Mouse (Mus musculus): ENCODE results near the gene Dnal4. TPM values are rescaled to one million over a fixed set of nuclear protein-coding genes. Genes with fewer than 3 reads are reported as not detected.

Dnal4 gene
- polyA plus RNA-seq, 1 experiment from 2014 or later, result 37.1 TPM

GRCm38 (mm10) chr15:79731554-79731953, 46.1 kb downstream of the Dnal4 start:
- peaks cover 87% of the 10 kb centered on the region for H3K36me3 ChIP-seq
- H3K4me1 ChIP-seq (replicated peaks), result peaks cover 18% of the 10 kb centered on the region
- no peak overlapping the region for H3K27ac ChIP-seq (ENCODE audit: poor library complexity, severe bottlenecking)
- no peak overlapping the region for H3K4me3 ChIP-seq
- H3K27me3 ChIP-seq (replicated peaks), result no peaks in the 10 kb centered on the region
- no peak overlapping the region for H3K4me2 ChIP-seq
- no peak for ATAC-seq (ENCODE audit: insufficient number of reproducible peaks, low FRiP score)
- H3K9me3 ChIP-seq (replicated peaks), result no peaks in the 10 kb centered on the region
- H3K9ac ChIP-seq, result no peak overlapping the region
- 86% methylated on average over 7 of the region's 7 CpGs for WGBS

DNA sequence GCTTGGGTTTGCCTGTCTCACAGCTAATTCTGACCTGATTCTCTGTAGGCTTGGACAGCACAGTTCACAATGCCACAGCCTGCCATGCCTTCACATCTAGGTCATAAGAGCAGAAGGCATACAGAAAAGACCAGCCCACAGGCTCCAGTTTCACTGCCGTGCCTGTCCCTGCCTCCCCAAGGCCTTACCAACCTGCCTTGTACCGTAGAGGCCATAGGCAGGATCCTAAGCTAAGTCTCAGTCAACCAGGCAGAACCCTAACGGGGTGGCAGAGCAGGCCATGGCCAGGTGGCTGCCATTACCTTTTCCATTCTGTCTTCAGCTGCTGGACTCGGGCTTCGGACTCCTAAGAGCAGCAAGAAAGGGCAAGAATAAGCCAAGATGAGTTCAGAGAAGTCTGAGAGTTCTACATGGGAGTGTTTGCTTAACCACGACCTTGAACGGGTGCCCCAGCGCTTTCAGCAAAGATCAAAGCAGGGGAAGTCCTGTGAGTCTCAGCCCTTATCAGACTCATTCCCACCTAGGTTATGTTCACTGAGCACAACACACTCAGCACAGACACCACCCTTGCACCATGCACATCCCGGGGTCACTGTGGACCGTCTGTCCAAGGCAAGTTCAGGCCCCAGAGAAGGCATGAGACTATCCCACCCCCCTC, 48.8 kb downstream of the Dnal4 start:
- WGBS, result 77% methylated on average over 10 of the region's 10 CpGs
- H3K4me2 ChIP-seq, result no peak overlapping the region
- peaks cover 92% of the 10 kb centered on the region for H3K36me3 ChIP-seq
- H3K27me3 ChIP-seq (replicated peaks), result no peaks in the 10 kb centered on the region
- no peak overlapping the region for H3K27ac ChIP-seq (ENCODE audit: poor library complexity, severe bottlenecking)
- H3K9ac ChIP-seq, result 0 out of 2 replicates have a peak overlapping the region, but pooled peaks have one; percentile 17
- no peaks in the 10 kb centered on the region for H3K4me1 ChIP-seq (replicated peaks)
- H3K4me3 ChIP-seq, result no peak overlapping the region
- no peaks in the 10 kb centered on the region for H3K9me3 ChIP-seq (replicated peaks)
- ATAC-seq (ENCODE audit: insufficient number of reproducible peaks, low FRiP score), result no peak

DNA sequence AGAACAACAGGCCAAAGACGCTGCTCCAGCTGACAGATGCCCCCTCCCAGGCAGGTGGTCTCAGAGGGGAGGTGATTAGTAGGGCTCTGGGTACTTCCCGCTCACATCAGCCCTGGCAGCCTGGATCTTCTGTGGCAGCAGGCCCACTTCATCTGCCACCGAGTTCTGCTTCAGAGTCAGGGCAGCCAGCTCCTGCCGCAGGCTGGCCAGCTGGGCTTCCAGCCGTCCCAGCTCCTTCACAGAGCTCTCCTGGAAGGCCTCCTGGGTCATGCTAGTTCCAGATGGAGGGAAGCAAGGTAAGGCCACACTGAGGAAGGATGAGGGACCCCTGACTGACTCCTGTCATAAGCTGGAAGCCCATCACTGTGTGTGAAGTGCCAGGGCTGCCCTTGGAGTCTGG, 49.3 kb downstream of the Dnal4 start:
- Histone ChIP-seq H3K9me3 (replicated peaks) (no peaks in the 10 kb centered on the region), H3K27ac (ENCODE audit: poor library complexity, severe bottlenecking) (no peak overlapping the region), H3K4me1 (replicated peaks) (no peaks in the 10 kb centered on the region), H3K4me2 (no peak overlapping the region), H3K36me3 (peaks cover 87% of the 10 kb centered on the region), H3K27me3 (replicated peaks) (no peaks in the 10 kb centered on the region), H3K4me3 (no peak overlapping the region), H3K9ac (0 out of 2 replicates have a peak overlapping the region, but pooled peaks have one; percentile 17)
- ATAC-seq (ENCODE audit: insufficient number of reproducible peaks, low FRiP score), result no peak
- 78% methylated on average over 5 of the region's 5 CpGs for WGBS

DNA sequence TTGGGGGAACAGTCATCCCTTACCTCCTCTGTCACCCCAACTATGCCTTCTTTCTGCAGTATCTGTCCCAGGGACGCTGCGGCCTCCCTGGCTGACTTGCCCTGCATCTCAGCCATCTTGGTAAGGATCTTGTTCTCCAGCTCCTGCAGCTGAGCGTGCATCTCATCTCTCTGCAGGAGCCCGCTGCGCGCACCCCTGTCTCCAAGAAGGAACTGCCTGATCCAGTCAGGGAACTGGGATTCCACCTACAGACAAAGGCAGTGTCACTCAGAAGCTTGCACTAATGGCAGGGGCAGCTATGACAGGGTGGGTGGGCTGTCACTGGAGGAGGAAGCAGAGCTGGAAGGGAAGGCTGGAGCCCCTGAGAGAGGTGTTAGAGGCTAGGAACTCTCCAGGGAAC, 49.8 kb downstream of the Dnal4 start:
- H3K4me2 ChIP-seq, result no peak overlapping the region
- WGBS, result 94% methylated on average over 6 of the region's 6 CpGs
- H3K4me1 ChIP-seq (replicated peaks), result no peaks in the 10 kb centered on the region
- H3K9ac ChIP-seq, result 0 out of 2 replicates have a peak overlapping the region, but pooled peaks have one; percentile 17
- peaks cover 82% of the 10 kb centered on the region for H3K36me3 ChIP-seq
- H3K9me3 ChIP-seq (replicated peaks), result no peaks in the 10 kb centered on the region
- ATAC-seq (ENCODE audit: insufficient number of reproducible peaks, low FRiP score), result no peak
- H3K4me3 ChIP-seq, result no peak overlapping the region
- H3K27ac ChIP-seq (ENCODE audit: poor library complexity, severe bottlenecking), result no peak overlapping the region
- no peaks in the 10 kb centered on the region for H3K27me3 ChIP-seq (replicated peaks)

DNA sequence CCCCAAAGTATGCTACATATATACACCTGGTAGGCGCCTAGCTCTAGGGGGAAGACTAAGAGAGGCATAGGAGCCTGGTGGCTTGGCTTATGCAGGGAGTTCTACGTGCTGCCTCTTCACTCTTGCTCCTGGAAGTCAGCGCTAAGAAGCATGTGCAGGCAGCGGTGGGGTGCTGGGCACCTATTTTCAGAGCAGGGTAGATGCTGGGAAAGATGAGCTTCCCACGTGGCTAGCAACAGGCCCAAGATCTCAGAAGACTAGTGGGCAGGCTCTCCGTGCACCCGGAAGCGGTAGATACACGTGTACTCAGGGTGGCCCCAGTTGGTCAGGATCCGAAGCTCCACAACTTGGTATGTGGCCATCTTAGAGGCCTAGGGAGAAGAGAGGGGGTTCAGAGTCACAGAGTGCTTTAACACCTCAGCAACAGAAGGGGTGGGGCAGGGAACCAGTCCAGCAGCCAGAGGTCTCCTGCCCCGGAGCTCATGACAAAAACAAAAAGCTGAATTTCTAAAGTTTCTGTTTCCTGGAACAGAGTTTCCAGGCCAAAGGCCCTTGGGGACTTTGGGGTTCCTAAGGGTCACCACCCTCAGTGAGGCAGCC, 52.4 kb downstream of the Dnal4 start:
- Histone ChIP-seq H3K9me3 (replicated peaks) (no peaks in the 10 kb centered on the region), H3K27me3 (replicated peaks) (no peaks in the 10 kb centered on the region), H3K9ac (no peak overlapping the region), H3K4me2 (no peak overlapping the region), H3K27ac (ENCODE audit: poor library complexity, severe bottlenecking) (no peak overlapping the region), H3K4me3 (no peak overlapping the region), H3K4me1 (replicated peaks) (no peaks in the 10 kb centered on the region), H3K36me3 (peaks cover 73% of the 10 kb centered on the region)
- WGBS, result 87% methylated on average over 11 of the region's 11 CpGs
- ATAC-seq (ENCODE audit: insufficient number of reproducible peaks, low FRiP score), result no peak

DNA sequence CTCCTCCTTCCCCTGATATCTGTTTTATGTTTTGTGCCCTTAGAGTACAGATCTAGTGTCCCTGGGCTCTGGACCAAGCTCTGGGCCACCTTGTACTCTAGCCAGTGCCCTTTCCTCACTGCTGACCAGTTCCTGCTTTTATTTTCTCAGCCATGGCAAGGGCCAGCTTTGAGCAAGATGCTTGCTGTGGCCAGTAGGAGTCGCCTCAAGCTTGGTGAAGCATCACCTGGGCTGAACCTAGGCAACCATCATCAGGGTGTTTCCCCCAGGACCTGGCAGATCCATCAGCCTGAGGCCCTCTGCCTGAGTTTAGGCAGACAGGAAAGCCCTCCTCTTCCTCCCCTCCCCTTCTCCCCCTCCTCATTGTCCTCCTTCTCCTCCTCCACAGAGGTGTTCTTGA, 54.2 kb downstream of the Dnal4 start:
- Histone ChIP-seq H3K27me3 (replicated peaks) (no peaks in the 10 kb centered on the region), H3K4me1 (replicated peaks) (no peaks in the 10 kb centered on the region), H3K9ac (no peak overlapping the region), H3K9me3 (replicated peaks) (no peaks in the 10 kb centered on the region), H3K4me2 (no peak overlapping the region), H3K27ac (ENCODE audit: poor library complexity, severe bottlenecking) (no peak overlapping the region), H3K36me3 (peaks cover 74% of the 10 kb centered on the region), H3K4me3 (no peak overlapping the region)
- WGBS, result 33% methylated on average over 1 of the region's 1 CpGs
- ATAC-seq (ENCODE audit: insufficient number of reproducible peaks, low FRiP score), result no peak

- Histone ChIP-seq H3K4me1 (replicated peaks) (no peaks in the 10 kb centered on the region), H3K9me3 (replicated peaks) (no peaks in the 10 kb centered on the region), H3K36me3 (peaks cover 74% of the 10 kb centered on the region), H3K4me2 (no peak overlapping the region), H3K27ac (ENCODE audit: poor library complexity, severe bottlenecking) (no peak overlapping the region), H3K9ac (no peak overlapping the region), H3K27me3 (replicated peaks) (no peaks in the 10 kb centered on the region), H3K4me3 (no peak overlapping the region)
- WGBS, result 80% methylated on average over 4 of the region's 4 CpGs
- no peak for ATAC-seq (ENCODE audit: insufficient number of reproducible peaks, low FRiP score)
These were observed 56.9 kb downstream of the Dnal4 start for GRCm38 (mm10) chr15:79720796-79721195.

GRCm38 (mm10) chr15:79720267-79720666, 57.4 kb downstream of the Dnal4 start:
- H3K27me3 ChIP-seq (replicated peaks), result no peaks in the 10 kb centered on the region
- 87% methylated on average over 8 of the region's 8 CpGs for WGBS
- H3K36me3 ChIP-seq, result peaks cover 74% of the 10 kb centered on the region
- ATAC-seq (ENCODE audit: insufficient number of reproducible peaks, low FRiP score), result no peak
- no peak overlapping the region for H3K4me2 ChIP-seq
- H3K9ac ChIP-seq, result no peak overlapping the region
- H3K4me1 ChIP-seq (replicated peaks), result no peaks in the 10 kb centered on the region
- no peaks in the 10 kb centered on the region for H3K9me3 ChIP-seq (replicated peaks)
- H3K27ac ChIP-seq (ENCODE audit: poor library complexity, severe bottlenecking), result no peak overlapping the region
- H3K4me3 ChIP-seq, result no peak overlapping the region

- H3K4me1 ChIP-seq (replicated peaks), result no peaks in the 10 kb centered on the region
- no peak for ATAC-seq (ENCODE audit: insufficient number of reproducible peaks, low FRiP score)
- H3K9me3 ChIP-seq (replicated peaks), result no peaks in the 10 kb centered on the region
- H3K27me3 ChIP-seq (replicated peaks), result no peaks in the 10 kb centered on the region
- no peak overlapping the region for H3K9ac ChIP-seq
- no peak overlapping the region for H3K27ac ChIP-seq (ENCODE audit: poor library complexity, severe bottlenecking)
- 88% methylated on average over 6 of the region's 6 CpGs for WGBS
- peaks cover 91% of the 10 kb centered on the region for H3K36me3 ChIP-seq
- H3K4me2 ChIP-seq, result no peak overlapping the region
- H3K4me3 ChIP-seq, result no peak overlapping the region
These were observed 60.9 kb downstream of the Dnal4 start for GRCm38 (mm10) chr15:79716710-79717109.

- 91% methylated on average over 7 of the region's 7 CpGs for WGBS
- Histone ChIP-seq H3K27me3 (replicated peaks) (no peaks in the 10 kb centered on the region), H3K4me3 (no peak overlapping the region), H3K4me1 (replicated peaks) (no peaks in the 10 kb centered on the region), H3K4me2 (no peak overlapping the region), H3K36me3 (peaks cover 96% of the 10 kb centered on the region), H3K9me3 (replicated peaks) (no peaks in the 10 kb centered on the region), H3K9ac (no peak overlapping the region), H3K27ac (ENCODE audit: poor library complexity, severe bottlenecking) (no peak overlapping the region)
- ATAC-seq (ENCODE audit: insufficient number of reproducible peaks, low FRiP score), result no peak
These were observed 62.0 kb downstream of the Dnal4 start for GRCm38 (mm10) chr15:79715646-79716045.

Measured in heart, embryonic 12.5 days (tissue).